Mouse (Mus musculus) kidney, postnatal 14 days (tissue): ENCODE measurements around the gene Pts.

ENCODE experiments used
- DNase-seq: peaks from one replicate; pipeline ENCODE4 v3.0.0; 2022; ENCODE audit warnings: mixed read lengths

Pts gene

GRCm38 (mm10) chr9:50490836-50491235 lies 37.7 kb downstream of the Pts start:
- DNase-seq: no peak

- DNase-seq: peak; percentile 34
These were observed 43.0 kb downstream of the Pts start for GRCm38 (mm10) chr9:50485521-50485920.

GRCm38 (mm10) chr9:50482743-50483142 lies 45.8 kb downstream of the Pts start:
- DNase-seq: no peak

GRCm38 (mm10) chr9:50479476-50479875 lies 49.0 kb downstream of the Pts start:
- DNase-seq: no peak

- DNase-seq: no peak
These were observed 49.7 kb downstream of the Pts start for GRCm38 (mm10) chr9:50478826-50479225.

GRCm38 (mm10) chr9:50477270-50477669 lies 51.3 kb downstream of the Pts start:
- DNase-seq: no peak

- DNase-seq: no peak
These were observed 51.9 kb downstream of the Pts start for GRCm38 (mm10) chr9:50476651-50477050.

- DNase-seq: no peak
These were observed 52.8 kb downstream of the Pts start for GRCm38 (mm10) chr9:50475745-50476144.

- DNase-seq: no peak
These were observed 53.2 kb downstream of the Pts start for GRCm38 (mm10) chr9:50475318-50475717.
